Mouse (Mus musculus) kidney, embryonic 16.5 days (tissue): Measurements from ENCODE around the gene Hnrnpa3. TPM values are rescaled to one million over a fixed set of nuclear protein-coding genes. Genes with fewer than 3 reads are reported as not detected.

Source experiments
- ATAC-seq: fragments of 200-750 bp; cut with Nextera tagmentation; 2 replicates; pipeline ENCODE4 v1.8.0; 2017; ENCODE audit warnings: moderate TSS enrichment; ENCODE audit not compliant: low FRiP score, low TSS enrichment
- H3K27ac ChIP-seq: fragments of 300-500 bp; sonication (generic); 2 replicates; pipeline ENCODE4 v1.5.1; 2014; ENCODE audit warnings: low read length
- H3K27me3 ChIP-seq: fragments of 300-500 bp; sonication (generic); 2 replicates; pipeline ENCODE4 v1.6.1; 2014; ENCODE audit warnings: low read length, control low read depth, mixed read lengths; ENCODE audit not compliant: insufficient read depth
- H3K36me3 ChIP-seq: fragments of 300-500 bp; sonication (generic); 2 replicates; pipeline ENCODE4 v1.6.1; 2014; ENCODE audit warnings: low read length, control low read depth, mixed read lengths; ENCODE audit not compliant: insufficient read depth
- H3K4me1 ChIP-seq: fragments of 300-500 bp; sonication (generic); 2 replicates; pipeline ENCODE4 v1.6.1; 2014; ENCODE audit warnings: low read length, control low read depth, mixed read lengths; ENCODE audit not compliant: insufficient read depth
- H3K4me2 ChIP-seq: fragments of 300-500 bp; sonication (generic); replicated peaks from 2 replicates; pipeline ENCODE4 v1.6.1; 2014; ENCODE audit warnings: low read depth, low read length
- H3K4me3 ChIP-seq: fragments of 300-500 bp; sonication (generic); 2 replicates; pipeline ENCODE4 v1.5.1; 2014; ENCODE audit warnings: mild to moderate bottlenecking, low read length
- H3K9ac ChIP-seq: fragments of 300-500 bp; sonication (generic); replicated peaks from 2 replicates; pipeline ENCODE4 v1.6.1; 2014; ENCODE audit warnings: low read length
- H3K9me3 ChIP-seq: fragments of 300-500 bp; sonication (generic); 2 replicates; pipeline ENCODE4 v1.6.1; 2016; ENCODE audit warnings: low read length, control low read depth
- WGBS: fragments of 180-500 bp; shearing (Covaris S2); extraction: QIAGEN DNeasy Blood & Tissue Kit; methylation state at CpG from one replicate; pipeline ENCODE4 v1.1.7; 2014; 5-methylcytosine and 5-hydroxymethylcytosine counted together
- microRNA-seq: library from miRNA; unstranded; fragments of <30 nt; microRNA quantifications from one replicate; pipeline ENCODE4, GENCODE M21; 2016
- polyA plus RNA-seq: library from polyadenylated mRNA; unstranded; fragments of >200 nt; fragmentation: Nextera tagmentation; extraction: Ambion mirVana; gene quantifications from 2 replicates; pipeline ENCODE4 v1.2.1, GENCODE M21; 2015

The Hnrnpa3 gene
- polyA plus RNA-seq, 1 experiment from 2014 or later, result 293 TPM

GRCm38 (mm10) chr2:75705162-75705752, 46.2 kb downstream of the Hnrnpa3 start:
- Histone ChIP-seq H3K9me3 (peaks cover 5% of the 10 kb centered on the region), H3K4me2 (peak overlapping the region; percentile 67), H3K4me1 (peaks cover 49% of the 10 kb centered on the region), H3K27me3 (no peaks in the 10 kb centered on the region), H3K36me3 (0 out of 2 replicates have a peak, but pooled peaks cover 5% of the 10 kb centered on the region), H3K27ac (peak overlapping the region; percentile 99), H3K9ac (peak overlapping the region; percentile 96), H3K4me3 (peak overlapping the region; percentile 98)
- ATAC-seq, result peak; percentile 10
- 18% methylated on average over 19 of the region's 19 CpGs for WGBS

- Histone ChIP-seq H3K9ac (no peak overlapping the region), H3K4me2 (no peak overlapping the region), H3K36me3 (0 out of 2 replicates have a peak, but pooled peaks cover 5% of the 10 kb centered on the region), H3K4me1 (peaks cover 38% of the 10 kb centered on the region), H3K27ac (peak overlapping the region; percentile 38; the same call in 1 of the 2 replicates), H3K4me3 (no peak overlapping the region), H3K9me3 (peaks cover 5% of the 10 kb centered on the region), H3K27me3 (no peaks in the 10 kb centered on the region)
- no peak for ATAC-seq
- WGBS, result 63% methylated on average over 5 of the region's 5 CpGs
These were observed 47.4 kb downstream of the Hnrnpa3 start for GRCm38 (mm10) chr2:75706435-75706834.

- no peaks in the 10 kb centered on the region for H3K27me3 ChIP-seq
- H3K9me3 ChIP-seq, result peaks cover 5% of the 10 kb centered on the region
- H3K27ac ChIP-seq, result no peak overlapping the region
- ATAC-seq, result no peak
- H3K36me3 ChIP-seq, result 0 out of 2 replicates have a peak, but pooled peaks cover 5% of the 10 kb centered on the region
- 31% methylated on average over 1 of the region's 1 CpGs for WGBS
- no peak overlapping the region for H3K4me2 ChIP-seq
- H3K4me3 ChIP-seq, result no peak overlapping the region
- peaks cover 28% of the 10 kb centered on the region for H3K4me1 ChIP-seq
- H3K9ac ChIP-seq, result no peak overlapping the region
These were observed 48.4 kb downstream of the Hnrnpa3 start for GRCm38 (mm10) chr2:75707420-75707819.

- H3K36me3 ChIP-seq, result 0 out of 2 replicates have a peak, but pooled peaks cover 5% of the 10 kb centered on the region
- H3K4me2 ChIP-seq, result no peak overlapping the region
- no peak for ATAC-seq
- H3K27ac ChIP-seq, result no peak overlapping the region
- peaks cover under 1% of the 10 kb centered on the region; the same call in 1 of the 2 replicates for H3K4me1 ChIP-seq
- 88% methylated on average over 3 of the region's 3 CpGs for WGBS
- H3K9ac ChIP-seq, result no peak overlapping the region
- H3K27me3 ChIP-seq, result no peaks in the 10 kb centered on the region
- H3K9me3 ChIP-seq, result peaks cover 5% of the 10 kb centered on the region
- no peak overlapping the region for H3K4me3 ChIP-seq
These were observed 54.0 kb downstream of the Hnrnpa3 start for GRCm38 (mm10) chr2:75713083-75713482.

- no peaks in the 10 kb centered on the region for H3K27me3 ChIP-seq
- no peak overlapping the region for H3K27ac ChIP-seq
- H3K9ac ChIP-seq, result no peak overlapping the region
- H3K4me3 ChIP-seq, result no peak overlapping the region
- no peaks in the 10 kb centered on the region; the same call in 1 of the 2 replicates for H3K4me1 ChIP-seq
- no peak for ATAC-seq
- H3K36me3 ChIP-seq, result no peaks in the 10 kb centered on the region
- H3K4me2 ChIP-seq, result no peak overlapping the region
- WGBS, result 50% methylated on average over 4 of the region's 4 CpGs
- no peaks in the 10 kb centered on the region for H3K9me3 ChIP-seq
These were observed 55.7 kb downstream of the Hnrnpa3 start for GRCm38 (mm10) chr2:75714766-75715165.

- H3K27ac ChIP-seq, result no peak overlapping the region
- H3K9me3 ChIP-seq, result no peaks in the 10 kb centered on the region
- H3K9ac ChIP-seq, result no peak overlapping the region
- no peak overlapping the region for H3K4me2 ChIP-seq
- WGBS, result 43% methylated on average over 12 of the region's 12 CpGs
- no peak overlapping the region for H3K4me3 ChIP-seq
- no peaks in the 10 kb centered on the region; the same call in 1 of the 2 replicates for H3K4me1 ChIP-seq
- no peaks in the 10 kb centered on the region for H3K27me3 ChIP-seq
- H3K36me3 ChIP-seq, result no peaks in the 10 kb centered on the region
- ATAC-seq, result peak; percentile 69; the same call in 1 of the 2 replicates
These were observed 57.3 kb downstream of the Hnrnpa3 start for GRCm38 (mm10) chr2:75716046-75717016.

Small RNA genes within 50 kb of the gene (microRNA-seq; reads per million reads assigned to microRNA genes)
- gene Gm24574, result not detected

Other genes with a start within 250 kb of the Hnrnpa3 start
- 87.7 and 90.7 TPM in 2 replicates for gene Nfe2l2, start 45.4 kb downstream of the Hnrnpa3 start, polyA plus RNA-seq
- gene Agps, start 172.9 kb downstream of the Hnrnpa3 start, polyA plus RNA-seq, result 39.2 and 40.0 TPM in 2 replicates